Mouse (Mus musculus) intestine, embryonic 14.5 days (tissue): ENCODE measurements around the gene Mettl21a. TPM values are rescaled to one million over a fixed set of nuclear protein-coding genes. Genes with fewer than 3 reads are reported as not detected.
"Not testable (repeated sequence)": the region's sequence is repeated elsewhere in the genome, so short reads cannot be mapped to it uniquely, and the experiment has no call there.

Experiments used
- ATAC-seq: fragments of 200-750 bp; cut with Nextera tagmentation; replicated peaks from 2 replicates; pipeline ENCODE4 v1.8.0; 2017; ENCODE audit warnings: low read depth, moderate number of reproducible peaks, moderate TSS enrichment, moderate library complexity; ENCODE audit not compliant: low FRiP score, low TSS enrichment
- DNase-seq: peaks from one replicate; pipeline ENCODE4 v3.0.0-alpha.2; 2018; ENCODE audit warnings: low spot score
- H3K27ac ChIP-seq: fragments of 300-500 bp; sonication (generic); 2 replicates; pipeline ENCODE4 v1.5.1; 2014; ENCODE audit warnings: low read depth, mild to moderate bottlenecking, control low read depth
- H3K27me3 ChIP-seq: fragments of 300-500 bp; sonication (generic); replicated peaks from 2 replicates; pipeline ENCODE4 v1.6.1; 2014; ENCODE audit warnings: low read length, control low read depth; ENCODE audit not compliant: control insufficient read depth, insufficient read depth
- H3K36me3 ChIP-seq: fragments of 300-500 bp; sonication (generic); 2 replicates; pipeline ENCODE4 v1.6.1; 2014; ENCODE audit warnings: low read length, control low read depth; ENCODE audit not compliant: control insufficient read depth, insufficient read depth
- H3K4me1 ChIP-seq: fragments of 300-500 bp; sonication (generic); replicated peaks from 2 replicates; pipeline ENCODE4 v1.6.1; 2014; ENCODE audit warnings: low read length, control low read depth, mixed read lengths; ENCODE audit not compliant: control insufficient read depth, insufficient read depth
- H3K4me2 ChIP-seq: fragments of 300-500 bp; sonication (generic); 2 replicates; pipeline ENCODE4 v1.6.1; 2014; ENCODE audit warnings: low read length
- H3K4me3 ChIP-seq: fragments of 300-500 bp; sonication (generic); 2 replicates; pipeline ENCODE4 v1.5.1; 2014; ENCODE audit warnings: low read depth, low read length, control low read depth, mixed read lengths
- H3K9ac ChIP-seq: fragments of 300-500 bp; sonication (generic); 2 replicates; pipeline ENCODE4 v1.6.1; 2014; ENCODE audit warnings: mild to moderate bottlenecking, low read length
- H3K9me3 ChIP-seq: fragments of 300-500 bp; sonication (generic); 2 replicates; pipeline ENCODE4 v1.6.1; 2016; ENCODE audit warnings: low read length, control low read depth; ENCODE audit not compliant: control insufficient read depth
- WGBS: fragments of 180-500 bp; shearing (Covaris S2); extraction: QIAGEN DNeasy Blood & Tissue Kit; methylation state at CpG from one replicate; pipeline ENCODE4 v1.1.7; 2014; 5-methylcytosine and 5-hydroxymethylcytosine counted together
- polyA plus RNA-seq: library from polyadenylated mRNA; unstranded; fragments of >200 nt; fragmentation: Nextera tagmentation; extraction: Ambion mirVana; gene quantifications from 2 replicates; pipeline ENCODE4 v1.2.1, GENCODE M21; 2014

The Mettl21a gene
- polyA plus RNA-seq, 1 experiment from 2014 or later = 17.7 TPM

GRCm38 (mm10) chr1:64601242-64601842 lies 15.7 kb downstream of the Mettl21a start:
- no peak overlapping the region for H3K4me3 ChIP-seq
- ATAC-seq (no peak), DNase-seq (no peak)
- no peak overlapping the region for H3K4me2 ChIP-seq
- H3K36me3 ChIP-seq = peaks cover 46% of the 10 kb centered on the region
- H3K27ac ChIP-seq = no peak overlapping the region
- H3K27me3 ChIP-seq = no peaks in the 10 kb centered on the region
- no peaks in the 10 kb centered on the region for H3K4me1 ChIP-seq
- no peaks in the 10 kb centered on the region for H3K9me3 ChIP-seq
- WGBS = 81% methylated on average over 6 of the region's 6 CpGs
- no peak overlapping the region for H3K9ac ChIP-seq

GRCm38 (mm10) chr1:64600413-64601077 lies 16.5 kb downstream of the Mettl21a start:
- no peak overlapping the region for H3K9ac ChIP-seq
- no peaks in the 10 kb centered on the region for H3K27me3 ChIP-seq
- no peak overlapping the region for H3K4me3 ChIP-seq
- no peak for ATAC-seq
- 84% methylated on average over 7 of the region's 7 CpGs for WGBS
- H3K27ac ChIP-seq = no peak overlapping the region
- H3K4me2 ChIP-seq = no peak overlapping the region
- peaks cover 46% of the 10 kb centered on the region for H3K36me3 ChIP-seq
- no peaks in the 10 kb centered on the region for H3K4me1 ChIP-seq
- no peaks in the 10 kb centered on the region for H3K9me3 ChIP-seq
- no peak for DNase-seq

GRCm38 (mm10) chr1:64598926-64599325 lies 18.1 kb downstream of the Mettl21a start:
- WGBS = 61% methylated on average over 5 of the region's 5 CpGs

GRCm38 (mm10) chr1:64578801-64579200 lies 38.2 kb downstream of the Mettl21a start:
- Histone ChIP-seq H3K27me3 (no peaks in the 10 kb centered on the region), H3K9ac (no peak overlapping the region), H3K4me2 (no peak overlapping the region), H3K36me3 (peaks cover 62% of the 10 kb centered on the region), H3K4me1 (no peaks in the 10 kb centered on the region), H3K27ac (no peak overlapping the region), H3K9me3 (no peaks in the 10 kb centered on the region), H3K4me3 (no peak overlapping the region)
- DNase-seq (no peak), ATAC-seq (no peak)
- 93% methylated on average over 3 of the region's 3 CpGs for WGBS

More at GRCm38 (mm10) chr1:64598926-64599325, 18.1 kb downstream of the Mettl21a start:
- ATAC-seq (no peak), DNase-seq (no peak)
- no peak overlapping the region for H3K9ac ChIP-seq
- H3K36me3 ChIP-seq = peaks cover 33% of the 10 kb centered on the region; the same call in 1 of the 2 replicates
- H3K4me2 ChIP-seq = no peak overlapping the region
- H3K9me3 ChIP-seq = no peaks in the 10 kb centered on the region
- H3K27me3 ChIP-seq = no peaks in the 10 kb centered on the region
- H3K4me1 ChIP-seq = no peaks in the 10 kb centered on the region
- no peak overlapping the region for H3K4me3 ChIP-seq
- H3K27ac ChIP-seq = no peak overlapping the region

- H3K4me3 ChIP-seq, H3K27me3 ChIP-seq, H3K4me2 ChIP-seq, H3K9ac ChIP-seq, ATAC-seq, H3K4me1 ChIP-seq, H3K27ac ChIP-seq, DNase-seq, H3K9me3 ChIP-seq: not testable (repeated sequence)
- peaks cover 64% of the 10 kb centered on the region for H3K36me3 ChIP-seq
- WGBS = 55% methylated on average over 9 of the region's 9 CpGs
Measured at GRCm38 (mm10) chr1:64577911-64578310, 39.1 kb downstream of the Mettl21a start.

- ATAC-seq = no peak
- 88% methylated on average over 2 of the region's 2 CpGs for WGBS
Measured at GRCm38 (mm10) chr1:64576732-64577131, 40.3 kb downstream of the Mettl21a start.

GRCm38 (mm10) chr1:64576022-64576421 lies 41.0 kb downstream of the Mettl21a start:
- no peak overlapping the region for H3K27ac ChIP-seq
- H3K9ac ChIP-seq = no peak overlapping the region
- H3K9me3 ChIP-seq = no peaks in the 10 kb centered on the region
- H3K36me3 ChIP-seq = peaks cover 57% of the 10 kb centered on the region
- H3K4me2 ChIP-seq = no peak overlapping the region
- H3K27me3 ChIP-seq = no peaks in the 10 kb centered on the region
- H3K4me1 ChIP-seq = no peaks in the 10 kb centered on the region
- WGBS = 88% methylated on average over 7 of the region's 7 CpGs
- no peak overlapping the region for H3K4me3 ChIP-seq
- ATAC-seq (no peak), DNase-seq (no peak)

More at GRCm38 (mm10) chr1:64576732-64577131, 40.3 kb downstream of the Mettl21a start:
- Histone ChIP-seq H3K36me3 (peaks cover 60% of the 10 kb centered on the region), H3K4me3 (no peak overlapping the region), H3K4me1 (no peaks in the 10 kb centered on the region), H3K9ac (no peak overlapping the region), H3K27ac (no peak overlapping the region), H3K27me3 (no peaks in the 10 kb centered on the region), H3K9me3 (no peaks in the 10 kb centered on the region), H3K4me2 (no peak overlapping the region)
- no peak for DNase-seq

- Histone ChIP-seq H3K27ac (no peak overlapping the region), H3K4me2 (no peak overlapping the region), H3K9ac (no peak overlapping the region), H3K4me1 (no peaks in the 10 kb centered on the region), H3K36me3 (peaks cover 64% of the 10 kb centered on the region), H3K9me3 (no peaks in the 10 kb centered on the region), H3K27me3 (no peaks in the 10 kb centered on the region), H3K4me3 (no peak overlapping the region)
- no peak for ATAC-seq
- no peak for DNase-seq
Measured at GRCm38 (mm10) chr1:64568206-64568605, 48.8 kb downstream of the Mettl21a start.

- DNase-seq = no peak
- no peak for ATAC-seq
- no peaks in the 10 kb centered on the region for H3K27me3 ChIP-seq
- H3K4me3 ChIP-seq = no peak overlapping the region
- H3K4me2 ChIP-seq = no peak overlapping the region
- H3K27ac ChIP-seq = no peak overlapping the region
- 97% methylated on average over 3 of the region's 3 CpGs for WGBS
- H3K9ac ChIP-seq = no peak overlapping the region
- H3K9me3 ChIP-seq = no peaks in the 10 kb centered on the region
- no peaks in the 10 kb centered on the region for H3K4me1 ChIP-seq
- peaks cover 49% of the 10 kb centered on the region for H3K36me3 ChIP-seq
Measured at GRCm38 (mm10) chr1:64560105-64560504, 56.9 kb downstream of the Mettl21a start.
